Mouse (Mus musculus): ENCODE measurements around the gene Srsf11. TPM values are rescaled to one million over a fixed set of nuclear protein-coding genes. Genes with fewer than 3 reads are reported as not detected.

Srsf11 gene
- polyA plus RNA-seq, 1 experiment from 2014 or later, result 246 TPM

- H3K27me3 ChIP-seq (ENCODE audit: control insufficient read depth, insufficient read depth, low read length), result no peaks in the 10 kb centered on the region
- no peak overlapping the region for H3K27ac ChIP-seq
- H3K9me3 ChIP-seq (ENCODE audit: control insufficient read depth, low read length), result no peaks in the 10 kb centered on the region
- DNase-seq (ENCODE audit: low spot score) (no peak), ATAC-seq (ENCODE audit: low FRiP score) (no peak)
- no peaks in the 10 kb centered on the region for H3K4me1 ChIP-seq (replicated peaks; ENCODE audit: control insufficient read depth, insufficient read depth, low read length)
- no peak overlapping the region for H3K4me3 ChIP-seq (replicated peaks; ENCODE audit: low read length)
- H3K9ac ChIP-seq, result no peak overlapping the region
- H3K4me2 ChIP-seq (replicated peaks), result no peak overlapping the region
- H3K36me3 ChIP-seq (replicated peaks; ENCODE audit: control insufficient read depth, insufficient read depth), result peaks cover 43% of the 10 kb centered on the region
- 88% methylated on average over 2 of the region's 2 CpGs for WGBS
Observed at GRCm38 (mm10) chr3:158060621-158061291, 24.3 kb upstream of the Srsf11 start.

GRCm38 (mm10) chr3:158049508-158049907 is 13.1 kb upstream of the Srsf11 start:
- WGBS, result 89% methylated on average over 2 of the region's 2 CpGs
- Histone ChIP-seq H3K27me3 (ENCODE audit: control insufficient read depth, insufficient read depth, low read length) (no peaks in the 10 kb centered on the region), H3K9ac (no peak overlapping the region), H3K36me3 (replicated peaks; ENCODE audit: control insufficient read depth, insufficient read depth) (peaks cover 34% of the 10 kb centered on the region), H3K9me3 (ENCODE audit: control insufficient read depth, low read length) (no peaks in the 10 kb centered on the region), H3K27ac (no peak overlapping the region), H3K4me2 (replicated peaks) (no peak overlapping the region), H3K4me3 (replicated peaks; ENCODE audit: low read length) (no peak overlapping the region), H3K4me1 (replicated peaks; ENCODE audit: control insufficient read depth, insufficient read depth, low read length) (no peaks in the 10 kb centered on the region)
- DNase-seq (ENCODE audit: low spot score) (no peak), ATAC-seq (ENCODE audit: low FRiP score) (no peak)

- Histone ChIP-seq H3K4me1 (replicated peaks; ENCODE audit: control insufficient read depth, insufficient read depth, low read length) (peaks cover 4% of the 10 kb centered on the region; the same call in 1 of the 2 replicates), H3K9me3 (ENCODE audit: control insufficient read depth, low read length) (no peaks in the 10 kb centered on the region), H3K27me3 (ENCODE audit: control insufficient read depth, insufficient read depth, low read length) (no peaks in the 10 kb centered on the region), H3K27ac (no peak overlapping the region), H3K4me3 (replicated peaks; ENCODE audit: low read length) (no peak overlapping the region), H3K36me3 (replicated peaks; ENCODE audit: control insufficient read depth, insufficient read depth) (no peaks in the 10 kb centered on the region), H3K4me2 (replicated peaks) (no peak overlapping the region), H3K9ac (no peak overlapping the region)
- no peak for DNase-seq (ENCODE audit: low spot score)
- WGBS, result 94% methylated on average over 2 of the region's 2 CpGs
- ATAC-seq (ENCODE audit: low FRiP score), result no peak
Observed at GRCm38 (mm10) chr3:158040755-158041154, 4.3 kb upstream of the Srsf11 start.

GRCm38 (mm10) chr3:158038106-158038505 is 1.7 kb upstream of the Srsf11 start:
- Histone ChIP-seq H3K36me3 (replicated peaks; ENCODE audit: control insufficient read depth, insufficient read depth) (no peaks in the 10 kb centered on the region; the same call in 1 of the 2 replicates), H3K9ac (no peak overlapping the region), H3K4me1 (replicated peaks; ENCODE audit: control insufficient read depth, insufficient read depth, low read length) (peaks cover 16% of the 10 kb centered on the region), H3K4me2 (replicated peaks) (no peak overlapping the region), H3K27ac (no peak overlapping the region), H3K9me3 (ENCODE audit: control insufficient read depth, low read length) (no peaks in the 10 kb centered on the region), H3K27me3 (ENCODE audit: control insufficient read depth, insufficient read depth, low read length) (no peaks in the 10 kb centered on the region), H3K4me3 (replicated peaks; ENCODE audit: low read length) (no peak overlapping the region)
- WGBS, result 86% methylated on average over 3 of the region's 3 CpGs
- no peak for DNase-seq (ENCODE audit: low spot score)
- ATAC-seq (ENCODE audit: low FRiP score), result no peak

- DNase-seq (ENCODE audit: low spot score) (no peak), ATAC-seq (ENCODE audit: low FRiP score) (no peak)
- 2% methylated on average over 11 of the region's 11 CpGs for WGBS
Observed at GRCm38 (mm10) chr3:158035866-158036265, 573 bp downstream of the Srsf11 start.

GRCm38 (mm10) chr3:158032106-158032505 is 4.3 kb downstream of the Srsf11 start:
- H3K9ac ChIP-seq, result peak overlapping the region; percentile 84
- peaks cover 25% of the 10 kb centered on the region for H3K4me1 ChIP-seq (replicated peaks; ENCODE audit: control insufficient read depth, insufficient read depth, low read length)
- peak overlapping the region; percentile 82 for H3K4me3 ChIP-seq (replicated peaks; ENCODE audit: low read length)
- H3K27me3 ChIP-seq (ENCODE audit: control insufficient read depth, insufficient read depth, low read length), result no peaks in the 10 kb centered on the region
- no peak for ATAC-seq (ENCODE audit: low FRiP score)
- H3K9me3 ChIP-seq (ENCODE audit: control insufficient read depth, low read length), result no peaks in the 10 kb centered on the region
- peak overlapping the region; percentile 90 for H3K27ac ChIP-seq
- H3K36me3 ChIP-seq (replicated peaks; ENCODE audit: control insufficient read depth, insufficient read depth), result peaks cover 3% of the 10 kb centered on the region; the same call in 1 of the 2 replicates
- no peak for DNase-seq (ENCODE audit: low spot score)
- H3K4me2 ChIP-seq (replicated peaks), result peak overlapping the region; percentile 65
- 7% methylated on average over 4 of the region's 4 CpGs for WGBS

More at GRCm38 (mm10) chr3:158035866-158036265, 573 bp downstream of the Srsf11 start:
- Histone ChIP-seq H3K27me3 (ENCODE audit: control insufficient read depth, insufficient read depth, low read length) (no peaks in the 10 kb centered on the region), H3K9ac (peak overlapping the region; percentile 90), H3K36me3 (replicated peaks; ENCODE audit: control insufficient read depth, insufficient read depth) (no peaks in the 10 kb centered on the region; the same call in 1 of the 2 replicates), H3K9me3 (ENCODE audit: control insufficient read depth, low read length) (no peaks in the 10 kb centered on the region), H3K4me2 (replicated peaks) (peak overlapping the region; percentile 85), H3K27ac (peak overlapping the region; percentile 81), H3K4me3 (replicated peaks; ENCODE audit: low read length) (peak overlapping the region; percentile 91), H3K4me1 (replicated peaks; ENCODE audit: control insufficient read depth, insufficient read depth, low read length) (peaks cover 25% of the 10 kb centered on the region)

- DNase-seq (ENCODE audit: low spot score), result peak; percentile 94
- H3K36me3 ChIP-seq (replicated peaks; ENCODE audit: control insufficient read depth, insufficient read depth), result peaks cover 10% of the 10 kb centered on the region
- peak overlapping the region; percentile 84 for H3K9ac ChIP-seq
- H3K9me3 ChIP-seq (ENCODE audit: control insufficient read depth, low read length), result no peaks in the 10 kb centered on the region
- H3K4me3 ChIP-seq (replicated peaks; ENCODE audit: low read length), result peak overlapping the region; percentile 82
- peaks cover 25% of the 10 kb centered on the region for H3K4me1 ChIP-seq (replicated peaks; ENCODE audit: control insufficient read depth, insufficient read depth, low read length)
- peak; percentile 93 for ATAC-seq (ENCODE audit: low FRiP score)
- peak overlapping the region; percentile 90 for H3K27ac ChIP-seq
- peak overlapping the region; percentile 65 for H3K4me2 ChIP-seq (replicated peaks)
- under 1% methylated on average over 61 of the region's 61 CpGs for WGBS
- no peaks in the 10 kb centered on the region for H3K27me3 ChIP-seq (ENCODE audit: control insufficient read depth, insufficient read depth, low read length)
Observed at GRCm38 (mm10) chr3:158031371-158031925, 5.0 kb downstream of the Srsf11 start.

GRCm38 (mm10) chr3:158009762-158010320 is 26.6 kb downstream of the Srsf11 start:
- H3K4me2 ChIP-seq (replicated peaks), result no peak overlapping the region
- peaks cover 77% of the 10 kb centered on the region for H3K36me3 ChIP-seq (replicated peaks; ENCODE audit: control insufficient read depth, insufficient read depth)
- no peaks in the 10 kb centered on the region for H3K9me3 ChIP-seq (ENCODE audit: control insufficient read depth, low read length)
- no peak overlapping the region for H3K9ac ChIP-seq
- ATAC-seq (ENCODE audit: low FRiP score) (no peak), DNase-seq (ENCODE audit: low spot score) (no peak)
- WGBS, result 71% methylated on average over 1 of the region's 1 CpGs
- H3K4me3 ChIP-seq (replicated peaks; ENCODE audit: low read length), result no peak overlapping the region
- no peak overlapping the region for H3K27ac ChIP-seq
- H3K4me1 ChIP-seq (replicated peaks; ENCODE audit: control insufficient read depth, insufficient read depth, low read length), result no peaks in the 10 kb centered on the region
- no peaks in the 10 kb centered on the region for H3K27me3 ChIP-seq (ENCODE audit: control insufficient read depth, insufficient read depth, low read length)

- no peaks in the 10 kb centered on the region for H3K9me3 ChIP-seq (ENCODE audit: control insufficient read depth, low read length)
- H3K27ac ChIP-seq, result no peak overlapping the region
- ATAC-seq (ENCODE audit: low FRiP score) (no peak), DNase-seq (ENCODE audit: low spot score) (no peak)
- no peaks in the 10 kb centered on the region for H3K27me3 ChIP-seq (ENCODE audit: control insufficient read depth, insufficient read depth, low read length)
- no peak overlapping the region for H3K4me2 ChIP-seq (replicated peaks)
- 90% methylated on average over 1 of the region's 1 CpGs for WGBS
- H3K4me1 ChIP-seq (replicated peaks; ENCODE audit: control insufficient read depth, insufficient read depth, low read length), result no peaks in the 10 kb centered on the region
- no peak overlapping the region for H3K4me3 ChIP-seq (replicated peaks; ENCODE audit: low read length)
- peaks cover 76% of the 10 kb centered on the region for H3K36me3 ChIP-seq (replicated peaks; ENCODE audit: control insufficient read depth, insufficient read depth)
- no peak overlapping the region for H3K9ac ChIP-seq
Observed at GRCm38 (mm10) chr3:158008647-158009046, 27.8 kb downstream of the Srsf11 start.

All from hindbrain, embryonic 14.5 days (tissue).